Mouse (Mus musculus) heart, adult 2 months (tissue): ENCODE results near the gene Pnkd. TPM values are rescaled to one million over a fixed set of nuclear protein-coding genes. Genes with fewer than 3 reads are reported as not detected.
A peak's percentile ranks its signal among the peaks of the same experiment; 100 is the strongest.

Experiments
- DNase-seq, 2 experiments: peaks; one replicate each; pipeline ENCODE4 v3.0.0; 2021
- H3K27ac ChIP-seq: fragments of 200-600 bp; 2 replicates; pipeline ENCODE4 v1.8.1; 2022
- H3K27me3 ChIP-seq: fragments of 200-500 bp; 2 replicates; pipeline ENCODE4 v1.6.1; 2012; ENCODE audit warnings: mild to moderate bottlenecking, low read length, inconsistent platforms, mixed read lengths; ENCODE audit not compliant: control insufficient read depth, insufficient read depth
- H3K36me3 ChIP-seq: fragments of 200-500 bp; 2 replicates; pipeline ENCODE4 v1.6.1; 2012; ENCODE audit warnings: low read length, inconsistent platforms; ENCODE audit not compliant: control insufficient read depth, insufficient read depth
- H3K4me1 ChIP-seq: fragments of 200-500 bp; 2 replicates; pipeline ENCODE4 v1.6.1; 2011; ENCODE audit warnings: low read length; ENCODE audit not compliant: control insufficient read depth, insufficient read depth
- H3K4me3 ChIP-seq: fragments of 200-600 bp; 2 replicates; pipeline ENCODE4 v1.8.1; 2022
- H3K79me2 ChIP-seq: fragments of 200-500 bp; replicated peaks from 2 replicates; pipeline ENCODE4 v1.6.1; 2012; ENCODE audit warnings: mild to moderate bottlenecking, inconsistent platforms, low read length, moderate library complexity, mixed read lengths; ENCODE audit not compliant: control insufficient read depth, insufficient read depth
- H3K9ac ChIP-seq: fragments of 200-500 bp; 2 replicates; pipeline ENCODE4 v1.6.1; 2012; ENCODE audit warnings: low read depth, mild to moderate bottlenecking, control low read depth, inconsistent platforms, low read length, mixed read lengths
- CTCF ChIP-seq: fragments of 200-600 bp; IDR thresholded peaks from 2 replicates; pipeline ENCODE4 v1.8.1; 2022; ENCODE audit warnings: antibody characterized with exemption, mild to moderate bottlenecking, moderate library complexity
- EP300 ChIP-seq: fragments of 200-500 bp; IDR thresholded peaks from 2 replicates; pipeline ENCODE4 v1.6.1; 2011; ENCODE audit warnings: low read depth, low read length, control low read depth; ENCODE audit not compliant: insufficient read depth
- POLR2A ChIP-seq: fragments of 200-500 bp; IDR thresholded peaks from 2 replicates; pipeline ENCODE4 v1.6.1; 2011; ENCODE audit warnings: mild to moderate bottlenecking, low read depth, low read length, control low read depth; ENCODE audit not compliant: insufficient read depth
- WGBS: fragments of 180-500 bp; shearing (Covaris S2); methylation state at CpG from one replicate; pipeline ENCODE4 v1.1.7; 2018; 5-methylcytosine and 5-hydroxymethylcytosine counted together
- intact Hi-C: fragments of 180-260 bp; cut with DNase I; formaldehyde crosslinking; loops from one replicate; pipeline ENCODE4 v1.15.1; 2025
- polyA plus RNA-seq: library from polyadenylated mRNA; depleted of rRNA; stranded (reverse); fragments of >200 nt; gene quantifications from 2 replicates; pipeline ENCODE4 v1.2.3, GENCODE M21; 2012
- total RNA-seq, 2 experiments: library from RNA; stranded (reverse); gene quantifications; 2 replicates each; pipeline ENCODE4 v1.2.3; 2021

The Pnkd gene
- total and polyA plus RNA-seq, 3 experiments = 113 to 140 (median 126) TPM

GRCm38 (mm10) chr1:74296477-74296876 lies 11.7 kb downstream of the Pnkd start:
- Histone ChIP-seq H3K27me3 (no peaks in the 10 kb centered on the region), H3K79me2 (no peaks in the 10 kb centered on the region), H3K4me3 (peak overlapping the region; percentile 48), H3K27ac (peak overlapping the region; percentile 97), H3K36me3 (peaks cover 6% of the 10 kb centered on the region), H3K4me1 (peaks cover 61% of the 10 kb centered on the region), H3K9ac (peak overlapping the region; percentile 42)
- DNase-seq = no peak
- 14% methylated on average over 6 of the region's 6 CpGs for WGBS
- intact Hi-C loops = no loop called here
- TF ChIP-seq CTCF = no peak
- TF ChIP-seq POLR2A = no peak
- TF ChIP-seq EP300 = no peak

GRCm38 (mm10) chr1:74297269-74297668 lies 12.5 kb downstream of the Pnkd start:
- intact Hi-C loops = no loop called here
- peak overlapping the region; percentile 97 for H3K27ac ChIP-seq
- no peak for TF ChIP-seq POLR2A
- TF ChIP-seq EP300 = no peak
- TF ChIP-seq CTCF = no peak
- whole genome bisulfite sequencing = 38% methylated on average over 3 of the region's 3 CpGs
- peak overlapping the region; percentile 2; the same call in 1 of the 2 replicates for H3K9ac ChIP-seq
- 0 out of 2 replicates have a peak, but pooled peaks cover 3% of the 10 kb centered on the region for H3K79me2 ChIP-seq
- peaks cover 6% of the 10 kb centered on the region for H3K36me3 ChIP-seq
- DNase-seq = peak; percentile 67 to 76
- H3K4me1 ChIP-seq = peaks cover 67% of the 10 kb centered on the region
- H3K27me3 ChIP-seq = no peaks in the 10 kb centered on the region
- H3K4me3 ChIP-seq = no peak overlapping the region

GRCm38 (mm10) chr1:74298157-74298750 lies 13.5 kb downstream of the Pnkd start:
- 45% methylated on average over 5 of the region's 5 CpGs for WGBS
- intact Hi-C loops = no loop called here

GRCm38 (mm10) chr1:74298996-74299395 lies 14.3 kb downstream of the Pnkd start:
- Histone ChIP-seq H3K36me3 (peaks cover 8% of the 10 kb centered on the region), H3K4me1 (peaks cover 68% of the 10 kb centered on the region), H3K27ac (peak overlapping the region; percentile 97), H3K9ac (peak overlapping the region; percentile 18; the same call in 1 of the 2 replicates), H3K4me3 (0 out of 2 replicates have a peak overlapping the region, but pooled peaks have one; percentile 4), H3K79me2 (0 out of 2 replicates have a peak, but pooled peaks cover 5% of the 10 kb centered on the region), H3K27me3 (no peaks in the 10 kb centered on the region)
- DNase-seq = peak; percentile 64 to 77
- intact Hi-C loops = no loop called here
- WGBS = 15% methylated on average over 5 of the region's 5 CpGs
- TF ChIP-seq EP300 (no peak), POLR2A (no peak), CTCF (no peak)

More at GRCm38 (mm10) chr1:74298157-74298750, 13.5 kb downstream of the Pnkd start:
- peaks cover 8% of the 10 kb centered on the region for H3K36me3 ChIP-seq
- DNase-seq = no peak
- no peak overlapping the region for H3K4me3 ChIP-seq
- 0 out of 2 replicates have a peak overlapping the region, but pooled peaks have one; percentile 18 for H3K9ac ChIP-seq
- H3K27ac ChIP-seq = peak overlapping the region; percentile 97
- H3K79me2 ChIP-seq = 0 out of 2 replicates have a peak, but pooled peaks cover 5% of the 10 kb centered on the region
- peaks cover 72% of the 10 kb centered on the region for H3K4me1 ChIP-seq
- TF ChIP-seq POLR2A (no peak), EP300 (no peak), CTCF (no peak)
- H3K27me3 ChIP-seq = no peaks in the 10 kb centered on the region

GRCm38 (mm10) chr1:74300347-74301110 lies 15.8 kb downstream of the Pnkd start:
- intact Hi-C loops = no loop called here
- Histone ChIP-seq H3K27me3 (no peaks in the 10 kb centered on the region), H3K36me3 (peaks cover 4% of the 10 kb centered on the region), H3K4me1 (peaks cover 56% of the 10 kb centered on the region), H3K9ac (peak overlapping the region; percentile 34; the same call in 1 of the 2 replicates), H3K27ac (peak overlapping the region; percentile 97), H3K4me3 (0 out of 2 replicates have a peak overlapping the region, but pooled peaks have one; percentile 6), H3K79me2 (0 out of 2 replicates have a peak, but pooled peaks cover 5% of the 10 kb centered on the region)
- no peak for TF ChIP-seq CTCF
- TF ChIP-seq EP300 = no peak
- TF ChIP-seq POLR2A = 0 out of 2 replicates have a peak, but pooled peaks have one; percentile 20
- peak in 1 of 2 experiments; percentile 47 for DNase-seq
- 37% methylated on average over 6 of the region's 6 CpGs for WGBS
